Mouse (Mus musculus) liver, embryonic 13.5 days (tissue): ENCODE measurements at regions not wholly inside any gene's neighbourhood (a gene's known extent, or its start where the extent isn't known, plus 50 kb on each side); places are given as distances from the start of the nearest gene placed in this dataset.

Experiments used
- ATAC-seq: fragments of 200-750 bp; cut with Nextera tagmentation; 2 replicates; pipeline ENCODE4 v1.8.0; 2017; ENCODE audit warnings: low read depth, mild to moderate bottlenecking, moderate number of reproducible peaks, moderate library complexity
- DNase-seq: peaks from one replicate; pipeline ENCODE4 v3.0.0; 2022
- H3K27ac ChIP-seq: fragments of 300-500 bp; sonication (generic); 2 replicates; pipeline ENCODE4 v1.5.1; 2015; ENCODE audit warnings: moderate library complexity, mild to moderate bottlenecking, inconsistent platforms
- H3K27me3 ChIP-seq: fragments of 300-500 bp; sonication (generic); 2 replicates; pipeline ENCODE4 v1.6.1; 2015; ENCODE audit warnings: mild to moderate bottlenecking, inconsistent platforms
- H3K36me3 ChIP-seq: fragments of 300-500 bp; sonication (generic); 2 replicates; pipeline ENCODE4 v1.6.1; 2015; ENCODE audit warnings: mild to moderate bottlenecking, inconsistent platforms
- H3K4me1 ChIP-seq: fragments of 300-500 bp; sonication (generic); replicated peaks from 2 replicates; pipeline ENCODE4 v1.6.1; 2015; ENCODE audit warnings: inconsistent platforms
- H3K4me2 ChIP-seq: fragments of 300-500 bp; sonication (generic); 2 replicates; pipeline ENCODE4 v1.6.1; 2015; ENCODE audit warnings: inconsistent platforms, mild to moderate bottlenecking, moderate library complexity
- H3K4me3 ChIP-seq: fragments of 300-500 bp; sonication (generic); replicated peaks from 2 replicates; pipeline ENCODE4 v1.5.1; 2015; ENCODE audit warnings: mild to moderate bottlenecking, inconsistent platforms
- H3K9ac ChIP-seq: fragments of 300-500 bp; sonication (generic); 2 replicates; pipeline ENCODE4 v1.6.1; 2015; ENCODE audit warnings: mild to moderate bottlenecking, inconsistent platforms
- H3K9me3 ChIP-seq: fragments of 300-500 bp; sonication (generic); replicated peaks from 2 replicates; pipeline ENCODE4 v1.6.1; 2016; ENCODE audit warnings: inconsistent platforms
- WGBS: fragments of 180-500 bp; shearing (Covaris S2); methylation state at CpG from one replicate; pipeline ENCODE4 v1.1.7; 2015; ENCODE audit not compliant: insufficient replicate concordance; 5-methylcytosine and 5-hydroxymethylcytosine counted together

- 67% methylated on average over 15 of the region's 15 CpGs for WGBS
- Histone ChIP-seq H3K4me1 (peaks cover 4% of the 10 kb centered on the region; the same call in 1 of the 2 replicates), H3K9me3 (no peaks in the 10 kb centered on the region), H3K4me2 (no peak overlapping the region), H3K27me3 (no peaks in the 10 kb centered on the region), H3K36me3 (no peaks in the 10 kb centered on the region), H3K9ac (no peak overlapping the region), H3K27ac (peak overlapping the region; percentile 55), H3K4me3 (no peak overlapping the region)
- ATAC-seq (no peak), DNase-seq (no peak)
Measured at GRCm38 (mm10) chr15:97164616-97165015, 82.3 kb upstream of the Pced1b start.

- Histone ChIP-seq H3K4me3 (no peak overlapping the region), H3K4me1 (peaks cover 4% of the 10 kb centered on the region; the same call in 1 of the 2 replicates), H3K9ac (no peak overlapping the region), H3K27me3 (no peaks in the 10 kb centered on the region), H3K4me2 (no peak overlapping the region), H3K9me3 (no peaks in the 10 kb centered on the region), H3K27ac (peak overlapping the region; percentile 55), H3K36me3 (no peaks in the 10 kb centered on the region)
- DNase-seq (no peak), ATAC-seq (peak; percentile 36; the same call in 1 of the 2 replicates)
- WGBS, result 64% methylated on average over 6 of the region's 6 CpGs
Measured at GRCm38 (mm10) chr15:97163971-97164370, 82.9 kb upstream of the Pced1b start.

GRCm38 (mm10) chr15:97163090-97163489 lies 83.8 kb upstream of the Pced1b start:
- H3K4me1 ChIP-seq, result peaks cover 4% of the 10 kb centered on the region; the same call in 1 of the 2 replicates
- no peaks in the 10 kb centered on the region for H3K27me3 ChIP-seq
- 60% methylated on average over 8 of the region's 8 CpGs for WGBS
- ATAC-seq (no peak), DNase-seq (no peak)
- H3K4me3 ChIP-seq, result no peak overlapping the region
- no peaks in the 10 kb centered on the region for H3K9me3 ChIP-seq
- H3K27ac ChIP-seq, result peak overlapping the region; percentile 18
- H3K36me3 ChIP-seq, result no peaks in the 10 kb centered on the region
- H3K9ac ChIP-seq, result no peak overlapping the region
- no peak overlapping the region for H3K4me2 ChIP-seq

GRCm38 (mm10) chr15:97162305-97162704 lies 84.6 kb upstream of the Pced1b start:
- Histone ChIP-seq H3K4me2 (no peak overlapping the region), H3K9me3 (no peaks in the 10 kb centered on the region), H3K4me1 (peaks cover 4% of the 10 kb centered on the region; the same call in 1 of the 2 replicates), H3K9ac (no peak overlapping the region), H3K27me3 (no peaks in the 10 kb centered on the region), H3K4me3 (no peak overlapping the region), H3K36me3 (no peaks in the 10 kb centered on the region), H3K27ac (no peak overlapping the region)
- no peak for ATAC-seq
- WGBS, result 73% methylated on average over 8 of the region's 8 CpGs
- no peak for DNase-seq

GRCm38 (mm10) chr15:97161530-97161929 lies 85.4 kb upstream of the Pced1b start:
- no peak for ATAC-seq

GRCm38 (mm10) chr15:97152354-97152753 lies 94.6 kb upstream of the Pced1b start:
- no peak for ATAC-seq

More at GRCm38 (mm10) chr15:97161530-97161929, 85.4 kb upstream of the Pced1b start:
- DNase-seq, result no peak
- 71% methylated on average over 5 of the region's 5 CpGs for WGBS
- H3K9me3 ChIP-seq, result no peaks in the 10 kb centered on the region
- H3K4me3 ChIP-seq, result no peak overlapping the region
- H3K27me3 ChIP-seq, result no peaks in the 10 kb centered on the region
- no peak overlapping the region for H3K9ac ChIP-seq
- H3K36me3 ChIP-seq, result no peaks in the 10 kb centered on the region
- H3K4me1 ChIP-seq, result peaks cover 4% of the 10 kb centered on the region; the same call in 1 of the 2 replicates
- no peak overlapping the region for H3K4me2 ChIP-seq
- no peak overlapping the region for H3K27ac ChIP-seq

GRCm38 (mm10) chr15:97151793-97152192 lies 95.1 kb upstream of the Pced1b start:
- Histone ChIP-seq H3K9me3 (no peaks in the 10 kb centered on the region), H3K4me2 (no peak overlapping the region), H3K36me3 (no peaks in the 10 kb centered on the region), H3K4me1 (no peaks in the 10 kb centered on the region), H3K27me3 (no peaks in the 10 kb centered on the region), H3K27ac (no peak overlapping the region), H3K4me3 (no peak overlapping the region), H3K9ac (no peak overlapping the region)
- ATAC-seq, result no peak
- WGBS, result 72% methylated on average over 12 of the region's 12 CpGs
- no peak for DNase-seq

More at GRCm38 (mm10) chr15:97152354-97152753, 94.6 kb upstream of the Pced1b start:
- no peak overlapping the region for H3K9ac ChIP-seq
- H3K4me2 ChIP-seq, result no peak overlapping the region
- no peak overlapping the region for H3K27ac ChIP-seq
- no peak for DNase-seq
- WGBS, result 54% methylated on average over 8 of the region's 8 CpGs
- no peaks in the 10 kb centered on the region for H3K9me3 ChIP-seq
- no peaks in the 10 kb centered on the region for H3K4me1 ChIP-seq
- no peaks in the 10 kb centered on the region for H3K27me3 ChIP-seq
- H3K36me3 ChIP-seq, result no peaks in the 10 kb centered on the region
- no peak overlapping the region for H3K4me3 ChIP-seq

GRCm38 (mm10) chr15:97150983-97151735 lies 95.4 kb upstream of the Slc38a4 start:
- no peak for DNase-seq
- WGBS, result 67% methylated on average over 10 of the region's 10 CpGs
- no peaks in the 10 kb centered on the region for H3K9me3 ChIP-seq
- no peak overlapping the region for H3K4me2 ChIP-seq
- no peaks in the 10 kb centered on the region for H3K4me1 ChIP-seq
- ATAC-seq, result no peak
- H3K9ac ChIP-seq, result no peak overlapping the region
- H3K4me3 ChIP-seq, result no peak overlapping the region
- H3K27ac ChIP-seq, result no peak overlapping the region
- no peaks in the 10 kb centered on the region for H3K36me3 ChIP-seq
- no peaks in the 10 kb centered on the region for H3K27me3 ChIP-seq

GRCm38 (mm10) chr15:97141958-97142357 lies 86.2 kb upstream of the Slc38a4 start:
- H3K9ac ChIP-seq, result no peak overlapping the region
- H3K9me3 ChIP-seq, result no peaks in the 10 kb centered on the region; the same call in 1 of the 2 replicates
- H3K36me3 ChIP-seq, result no peaks in the 10 kb centered on the region
- H3K27me3 ChIP-seq, result no peaks in the 10 kb centered on the region
- H3K4me1 ChIP-seq, result no peaks in the 10 kb centered on the region
- H3K4me2 ChIP-seq, result no peak overlapping the region
- WGBS, result 47% methylated on average over 2 of the region's 2 CpGs
- no peak overlapping the region for H3K27ac ChIP-seq
- no peak for ATAC-seq
- H3K4me3 ChIP-seq, result no peak overlapping the region
- no peak for DNase-seq

GRCm38 (mm10) chr15:97138265-97138664 lies 82.5 kb upstream of the Slc38a4 start:
- DNase-seq, result no peak
- 49% methylated on average over 3 of the region's 3 CpGs for WGBS
- no peak overlapping the region for H3K9ac ChIP-seq

GRCm38 (mm10) chr15:97135291-97135690 lies 79.5 kb upstream of the Slc38a4 start:
- H3K9ac ChIP-seq, result no peak overlapping the region
- DNase-seq (no peak), ATAC-seq (no peak)
- WGBS, result 10% methylated on average over 11 of the region's 11 CpGs
- no peak overlapping the region for H3K27ac ChIP-seq
- H3K36me3 ChIP-seq, result no peaks in the 10 kb centered on the region
- no peaks in the 10 kb centered on the region for H3K27me3 ChIP-seq
- no peaks in the 10 kb centered on the region; the same call in 1 of the 2 replicates for H3K9me3 ChIP-seq
- H3K4me1 ChIP-seq, result no peaks in the 10 kb centered on the region
- no peak overlapping the region for H3K4me2 ChIP-seq
- no peak overlapping the region for H3K4me3 ChIP-seq

More at GRCm38 (mm10) chr15:97138265-97138664, 82.5 kb upstream of the Slc38a4 start:
- no peak overlapping the region for H3K4me2 ChIP-seq
- no peaks in the 10 kb centered on the region for H3K36me3 ChIP-seq
- no peak overlapping the region for H3K4me3 ChIP-seq
- no peaks in the 10 kb centered on the region for H3K4me1 ChIP-seq
- no peak overlapping the region for H3K27ac ChIP-seq
- no peak for ATAC-seq
- no peaks in the 10 kb centered on the region; the same call in 1 of the 2 replicates for H3K9me3 ChIP-seq
- no peaks in the 10 kb centered on the region for H3K27me3 ChIP-seq

GRCm38 (mm10) chr15:97127771-97128170 lies 72.0 kb upstream of the Slc38a4 start:
- no peak overlapping the region for H3K27ac ChIP-seq
- H3K9me3 ChIP-seq, result no peaks in the 10 kb centered on the region
- no peaks in the 10 kb centered on the region for H3K27me3 ChIP-seq
- H3K36me3 ChIP-seq, result no peaks in the 10 kb centered on the region
- H3K4me3 ChIP-seq, result no peak overlapping the region
- no peaks in the 10 kb centered on the region for H3K4me1 ChIP-seq
- H3K9ac ChIP-seq, result no peak overlapping the region
- no peak for DNase-seq
- no peak overlapping the region for H3K4me2 ChIP-seq
- WGBS, result 83% methylated on average over 8 of the region's 8 CpGs
- no peak for ATAC-seq
